Mouse (Mus musculus): ENCODE results near the gene Spata32.

DNA sequence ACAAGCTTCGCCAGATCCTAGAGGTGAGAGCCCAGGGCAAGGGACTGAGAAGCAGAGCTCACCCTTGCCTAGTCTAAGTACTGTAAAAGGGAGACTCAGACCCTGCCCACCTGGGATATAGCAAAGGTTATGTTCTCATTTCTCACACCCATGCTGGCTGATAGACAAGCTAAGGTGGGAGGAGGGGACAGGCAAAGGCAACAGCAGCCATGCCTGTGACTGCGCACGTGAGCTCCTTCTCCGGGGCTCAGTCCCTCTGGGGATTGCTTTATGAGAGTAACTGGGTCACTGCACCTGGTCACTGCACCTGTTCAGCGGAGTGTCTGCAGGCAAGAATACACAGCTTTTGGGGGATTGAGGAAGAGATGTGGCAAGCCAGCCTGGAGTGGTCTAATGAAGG, 22.6 kb downstream of the Spata32 start:
- TF ChIP-seq CTCF (conservative IDR thresholded peaks at IDR 0.05; ENCODE audit: low read length) (no peak), NANOG (IDR thresholded peaks at IDR 0.05; ENCODE audit: borderline replicate concordance, low read length) (no peak), POU5F1 (IDR thresholded peaks at IDR 0.05; ENCODE audit: borderline replicate concordance, low read length) (no peak)
